Mouse (Mus musculus) ZHBTc4 (cell line): ENCODE data around the gene Socs5.
A peak's percentile ranks its signal among the peaks of the same experiment; 100 is the strongest.
"Not testable (repeated sequence)": the region's sequence is repeated elsewhere in the genome, so short reads cannot be mapped to it uniquely, and the experiment has no call there.

Experiments used
- DNase-seq: peaks from one replicate; pipeline ENCODE4 v3.0.0-alpha.2; 2011; ENCODE audit warnings: low read depth, low spot score

Socs5 gene

GRCm38 (mm10) chr17:87107623-87108221 is at the start of gene Socs5:
Socs5 (plus strand) TSS chr17:87107679.
- peak; percentile 66 for DNase-seq

GRCm38 (mm10) chr17:87062639-87063038 is 44.8 kb upstream of the Socs5 start:
- peak; percentile 40 for DNase-seq

- no peak for DNase-seq
Measured at GRCm38 (mm10) chr17:87063461-87063860, 44.0 kb upstream of the Socs5 start.

GRCm38 (mm10) chr17:87063969-87064368 is 43.5 kb upstream of the Socs5 start:
- no peak for DNase-seq

GRCm38 (mm10) chr17:87068997-87069396 is 38.5 kb upstream of the Socs5 start:
- DNase-seq, result no peak

GRCm38 (mm10) chr17:87072183-87072582 is 35.3 kb upstream of the Socs5 start:
- not testable (repeated sequence) for DNase-seq

GRCm38 (mm10) chr17:87072766-87073440 is 34.6 kb upstream of the Socs5 start:
- DNase-seq, result no peak

GRCm38 (mm10) chr17:87073470-87073869 is 34.0 kb upstream of the Socs5 start:
- no peak for DNase-seq

- not testable (repeated sequence) for DNase-seq
Measured at GRCm38 (mm10) chr17:87078217-87078616, 29.3 kb upstream of the Socs5 start.

- no peak for DNase-seq
Measured at GRCm38 (mm10) chr17:87080724-87081123, 26.8 kb upstream of the Socs5 start.

- no peak for DNase-seq
Measured at GRCm38 (mm10) chr17:87082547-87082946, 24.9 kb upstream of the Socs5 start.

- no peak for DNase-seq
Measured at GRCm38 (mm10) chr17:87083671-87084070, 23.8 kb upstream of the Socs5 start.

- no peak for DNase-seq
Measured at GRCm38 (mm10) chr17:87085726-87086125, 21.8 kb upstream of the Socs5 start.

- DNase-seq, result no peak
Measured at GRCm38 (mm10) chr17:87089296-87089695, 18.2 kb upstream of the Socs5 start.

- DNase-seq, result no peak
Measured at GRCm38 (mm10) chr17:87093061-87093460, 14.4 kb upstream of the Socs5 start.

- DNase-seq, result no peak
Measured at GRCm38 (mm10) chr17:87096951-87097350, 10.5 kb upstream of the Socs5 start.

GRCm38 (mm10) chr17:87097576-87097975 is 9.9 kb upstream of the Socs5 start:
- no peak for DNase-seq

GRCm38 (mm10) chr17:87100947-87101346 is 6.5 kb upstream of the Socs5 start:
- DNase-seq, result no peak

- peak; percentile 29 for DNase-seq
Measured at GRCm38 (mm10) chr17:87102636-87103035, 4.8 kb upstream of the Socs5 start.

GRCm38 (mm10) chr17:87103060-87103459 is 4.4 kb upstream of the Socs5 start:
- DNase-seq, result peak; percentile 55

- no peak for DNase-seq
Measured at GRCm38 (mm10) chr17:87104276-87104675, 3.2 kb upstream of the Socs5 start.

- no peak for DNase-seq
Measured at GRCm38 (mm10) chr17:87105941-87106340, 1.5 kb upstream of the Socs5 start.
